Mouse (Mus musculus): ENCODE data around the gene Gpr3. TPM values are rescaled to one million over a fixed set of nuclear protein-coding genes. Genes with fewer than 3 reads are reported as not detected.

Gene Gpr3
- polyA plus RNA-seq, 1 experiment, result not detected

Other genes starting within 250 kb of the Gpr3 start
- gene Fgr, start 238.4 kb downstream of the Gpr3 start, polyA plus RNA-seq (2012; ENCODE audit: insufficient read depth, insufficient read length, missing spikeins), result 0.55 TPM in 1 of 2 replicates, not detected in the other
- gene Ahdc1, start 201.3 kb downstream of the Gpr3 start, polyA plus RNA-seq (2012; ENCODE audit: insufficient read depth, insufficient read length, missing spikeins), result 16.4 and 26.1 TPM in 2 replicates
- 39.6 and 39.8 TPM in 2 replicates for gene Wasf2, start 82.0 kb downstream of the Gpr3 start, polyA plus RNA-seq (2012; ENCODE audit: insufficient read depth, insufficient read length, missing spikeins)
- gene Cd164l2, start 405 bp downstream of the Gpr3 start, polyA plus RNA-seq (2012; ENCODE audit: insufficient read depth, insufficient read length, missing spikeins), result 3.3 and 4.1 TPM in 2 replicates
- 8.1 and 8.3 TPM in 2 replicates for gene Map3k6, start 28.3 kb upstream of the Gpr3 start, polyA plus RNA-seq (2012; ENCODE audit: insufficient read depth, insufficient read length, missing spikeins)
- gene Sytl1, start 50.6 kb upstream of the Gpr3 start, polyA plus RNA-seq (2012; ENCODE audit: insufficient read depth, insufficient read length, missing spikeins), result 2.4 and 3.2 TPM in 2 replicates
- gene Tmem222, start 65.3 kb upstream of the Gpr3 start, polyA plus RNA-seq (2012; ENCODE audit: insufficient read depth, insufficient read length, missing spikeins), result 28.8 and 34.4 TPM in 2 replicates
- gene Wdtc1, start 140.9 kb upstream of the Gpr3 start, polyA plus RNA-seq (2012; ENCODE audit: insufficient read depth, insufficient read length, missing spikeins), result 25.6 TPM in 2 replicates
- gene Slc9a1, start 157.2 kb upstream of the Gpr3 start, polyA plus RNA-seq (2012; ENCODE audit: insufficient read depth, insufficient read length, missing spikeins), result 8.6 and 10.3 TPM in 2 replicates